Mouse (Mus musculus): Measurements from ENCODE around the gene Gpc5. TPM values are rescaled to one million over a fixed set of nuclear protein-coding genes. Genes with fewer than 3 reads are reported as not detected.

Gpc5 gene
- polyA plus RNA-seq, 1 experiment from 2014 or later = 1.9 TPM

- ATAC-seq (no peak), DNase-seq (ENCODE audit: low spot score) (no peak)
- no peaks in the 10 kb centered on the region for H3K4me1 ChIP-seq (ENCODE audit: control insufficient read depth, insufficient read depth, low read length)
- H3K9ac ChIP-seq (ENCODE audit: low read length) = no peak overlapping the region
- H3K9me3 ChIP-seq (replicated peaks; ENCODE audit: control insufficient read depth, low read length) = no peaks in the 10 kb centered on the region
- H3K4me2 ChIP-seq (ENCODE audit: low read length) = no peak overlapping the region
- H3K27ac ChIP-seq (ENCODE audit: low read depth, low read length) = no peak overlapping the region
- H3K27me3 ChIP-seq (replicated peaks; ENCODE audit: control insufficient read depth, insufficient read depth, low read length) = no peaks in the 10 kb centered on the region
- 43% methylated on average over 3 of the region's 3 CpGs for WGBS
- no peaks in the 10 kb centered on the region for H3K36me3 ChIP-seq (ENCODE audit: control insufficient read depth, insufficient read depth, low read length)
- no peak overlapping the region for H3K4me3 ChIP-seq (ENCODE audit: low read depth, low read length)
Measured at GRCm38 (mm10) chr14:115177322-115177836, 85.4 kb downstream of the Gpc5 start.

- WGBS = 80% methylated on average over 5 of the region's 5 CpGs
- ATAC-seq (no peak), DNase-seq (ENCODE audit: low spot score) (no peak)
- Histone ChIP-seq H3K9ac (ENCODE audit: low read length) (no peak overlapping the region), H3K36me3 (ENCODE audit: control insufficient read depth, insufficient read depth, low read length) (no peaks in the 10 kb centered on the region), H3K27me3 (replicated peaks; ENCODE audit: control insufficient read depth, insufficient read depth, low read length) (no peaks in the 10 kb centered on the region), H3K27ac (ENCODE audit: low read depth, low read length) (no peak overlapping the region), H3K4me3 (ENCODE audit: low read depth, low read length) (no peak overlapping the region), H3K4me2 (ENCODE audit: low read length) (no peak overlapping the region), H3K4me1 (ENCODE audit: control insufficient read depth, insufficient read depth, low read length) (no peaks in the 10 kb centered on the region), H3K9me3 (replicated peaks; ENCODE audit: control insufficient read depth, low read length) (no peaks in the 10 kb centered on the region)
Measured at GRCm38 (mm10) chr14:115179925-115180324, 87.9 kb downstream of the Gpc5 start.

GRCm38 (mm10) chr14:115188256-115188655 is 96.2 kb downstream of the Gpc5 start:
- DNase-seq (ENCODE audit: low spot score) = no peak
- Histone ChIP-seq H3K4me3 (ENCODE audit: low read depth, low read length) (no peak overlapping the region), H3K27ac (ENCODE audit: low read depth, low read length) (no peak overlapping the region), H3K36me3 (ENCODE audit: control insufficient read depth, insufficient read depth, low read length) (no peaks in the 10 kb centered on the region), H3K4me1 (ENCODE audit: control insufficient read depth, insufficient read depth, low read length) (no peaks in the 10 kb centered on the region), H3K4me2 (ENCODE audit: low read length) (no peak overlapping the region), H3K9me3 (replicated peaks; ENCODE audit: control insufficient read depth, low read length) (no peaks in the 10 kb centered on the region), H3K27me3 (replicated peaks; ENCODE audit: control insufficient read depth, insufficient read depth, low read length) (no peaks in the 10 kb centered on the region), H3K9ac (ENCODE audit: low read length) (no peak overlapping the region)
- 87% methylated on average over 8 of the region's 8 CpGs for WGBS
- no peak for ATAC-seq

DNA sequence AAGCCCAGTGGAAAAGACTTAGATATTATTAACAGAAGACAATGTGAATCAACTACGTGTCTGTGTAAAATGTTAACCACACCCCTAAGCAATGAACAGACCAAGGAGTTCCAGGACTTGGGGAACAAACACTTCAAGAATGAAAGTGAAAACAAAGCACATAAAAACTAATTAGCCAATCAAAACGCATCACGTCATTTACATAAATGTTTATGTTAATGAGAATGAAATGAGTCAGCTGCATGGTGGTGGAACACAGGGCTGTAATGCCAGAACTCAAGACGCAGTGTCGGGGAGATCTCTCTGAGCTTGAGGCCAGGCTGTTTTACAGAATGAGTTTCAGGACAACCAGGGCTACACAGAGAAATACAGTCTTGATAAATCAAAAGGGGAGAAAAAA is 136.1 kb downstream of the Gpc5 start:
- no peaks in the 10 kb centered on the region for H3K4me1 ChIP-seq (ENCODE audit: control insufficient read depth, insufficient read depth, low read length)
- no peaks in the 10 kb centered on the region for H3K36me3 ChIP-seq (ENCODE audit: control insufficient read depth, insufficient read depth, low read length)
- no peak overlapping the region for H3K4me3 ChIP-seq (ENCODE audit: low read depth, low read length)
- H3K9ac ChIP-seq (ENCODE audit: low read length) = no peak overlapping the region
- DNase-seq (ENCODE audit: low spot score) (no peak), ATAC-seq (no peak)
- no peak overlapping the region for H3K27ac ChIP-seq (ENCODE audit: low read depth, low read length)
- H3K4me2 ChIP-seq (ENCODE audit: low read length) = no peak overlapping the region
- no peaks in the 10 kb centered on the region for H3K27me3 ChIP-seq (replicated peaks; ENCODE audit: control insufficient read depth, insufficient read depth, low read length)
- 71% methylated on average over 5 of the region's 5 CpGs for WGBS
- no peaks in the 10 kb centered on the region for H3K9me3 ChIP-seq (replicated peaks; ENCODE audit: control insufficient read depth, low read length)

- H3K9me3 ChIP-seq (replicated peaks; ENCODE audit: control insufficient read depth, low read length) = no peaks in the 10 kb centered on the region
- no peak for ATAC-seq
- 83% methylated on average over 4 of the region's 4 CpGs for WGBS
Measured at GRCm38 (mm10) chr14:115236387-115236786, 144.4 kb downstream of the Gpc5 start.

GRCm38 (mm10) chr14:115240621-115241373 is 148.8 kb downstream of the Gpc5 start:
- no peak overlapping the region for H3K9ac ChIP-seq (ENCODE audit: low read length)
- no peaks in the 10 kb centered on the region for H3K4me1 ChIP-seq (ENCODE audit: control insufficient read depth, insufficient read depth, low read length)
- no peaks in the 10 kb centered on the region for H3K9me3 ChIP-seq (replicated peaks; ENCODE audit: control insufficient read depth, low read length)
- no peak overlapping the region for H3K4me2 ChIP-seq (ENCODE audit: low read length)
- no peak overlapping the region for H3K27ac ChIP-seq (ENCODE audit: low read depth, low read length)
- H3K27me3 ChIP-seq (replicated peaks; ENCODE audit: control insufficient read depth, insufficient read depth, low read length) = no peaks in the 10 kb centered on the region
- 60% methylated on average over 4 of the region's 4 CpGs for whole genome bisulfite sequencing
- ATAC-seq (no peak), DNase-seq (ENCODE audit: low spot score) (peak; percentile 14)
- no peak overlapping the region for H3K4me3 ChIP-seq (ENCODE audit: low read depth, low read length)
- no peaks in the 10 kb centered on the region for H3K36me3 ChIP-seq (ENCODE audit: control insufficient read depth, insufficient read depth, low read length)

More at GRCm38 (mm10) chr14:115236387-115236786, 144.4 kb downstream of the Gpc5 start:
- no peak for DNase-seq (ENCODE audit: low spot score)
- Histone ChIP-seq H3K36me3 (ENCODE audit: control insufficient read depth, insufficient read depth, low read length) (no peaks in the 10 kb centered on the region), H3K4me3 (ENCODE audit: low read depth, low read length) (no peak overlapping the region), H3K4me1 (ENCODE audit: control insufficient read depth, insufficient read depth, low read length) (no peaks in the 10 kb centered on the region), H3K27me3 (replicated peaks; ENCODE audit: control insufficient read depth, insufficient read depth, low read length) (no peaks in the 10 kb centered on the region), H3K27ac (ENCODE audit: low read depth, low read length) (no peak overlapping the region), H3K9ac (ENCODE audit: low read length) (no peak overlapping the region), H3K4me2 (ENCODE audit: low read length) (no peak overlapping the region)

GRCm38 (mm10) chr14:115250537-115250936 is 158.5 kb downstream of the Gpc5 start:
- Histone ChIP-seq H3K4me1 (ENCODE audit: control insufficient read depth, insufficient read depth, low read length) (no peaks in the 10 kb centered on the region), H3K36me3 (ENCODE audit: control insufficient read depth, insufficient read depth, low read length) (no peaks in the 10 kb centered on the region), H3K9ac (ENCODE audit: low read length) (no peak overlapping the region), H3K4me2 (ENCODE audit: low read length) (no peak overlapping the region), H3K27me3 (replicated peaks; ENCODE audit: control insufficient read depth, insufficient read depth, low read length) (no peaks in the 10 kb centered on the region), H3K4me3 (ENCODE audit: low read depth, low read length) (no peak overlapping the region), H3K9me3 (replicated peaks; ENCODE audit: control insufficient read depth, low read length) (no peaks in the 10 kb centered on the region), H3K27ac (ENCODE audit: low read depth, low read length) (no peak overlapping the region)
- DNase-seq (ENCODE audit: low spot score) (no peak), ATAC-seq (no peak)
- WGBS = 97% methylated on average over 6 of the region's 6 CpGs

- DNase-seq (ENCODE audit: low spot score) = no peak
- Histone ChIP-seq H3K36me3 (ENCODE audit: control insufficient read depth, insufficient read depth, low read length) (no peaks in the 10 kb centered on the region), H3K27me3 (replicated peaks; ENCODE audit: control insufficient read depth, insufficient read depth, low read length) (no peaks in the 10 kb centered on the region), H3K9me3 (replicated peaks; ENCODE audit: control insufficient read depth, low read length) (no peaks in the 10 kb centered on the region), H3K4me1 (ENCODE audit: control insufficient read depth, insufficient read depth, low read length) (no peaks in the 10 kb centered on the region), H3K9ac (ENCODE audit: low read length) (no peak overlapping the region), H3K4me2 (ENCODE audit: low read length) (no peak overlapping the region), H3K4me3 (ENCODE audit: low read depth, low read length) (no peak overlapping the region), H3K27ac (ENCODE audit: low read depth, low read length) (no peak overlapping the region)
- 84% methylated on average over 5 of the region's 5 CpGs for WGBS
- no peak for ATAC-seq
Measured at GRCm38 (mm10) chr14:115251791-115252190, 159.8 kb downstream of the Gpc5 start.

DNA sequence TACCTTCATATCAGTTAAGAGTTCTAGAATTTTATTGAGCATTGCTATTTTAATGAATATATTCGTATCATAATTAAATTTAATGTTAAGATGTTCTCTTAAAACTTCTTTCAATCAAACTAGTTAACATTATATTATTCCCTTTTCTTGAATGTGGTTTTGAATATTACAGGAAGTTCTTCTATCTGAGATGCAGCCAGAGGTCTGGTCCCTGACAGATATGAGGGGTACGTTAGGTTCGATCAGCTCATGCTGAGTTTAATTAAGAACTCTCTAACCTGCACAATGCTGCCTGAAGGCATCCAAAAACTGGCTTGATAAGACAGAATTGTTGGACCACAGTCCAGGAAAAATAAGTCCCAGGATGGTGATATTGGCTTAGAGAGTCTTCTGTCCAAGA is 161.1 kb downstream of the Gpc5 start:
- DNase-seq (ENCODE audit: low spot score) (no peak), ATAC-seq (no peak)
- no peak overlapping the region for H3K4me2 ChIP-seq (ENCODE audit: low read length)
- no peaks in the 10 kb centered on the region for H3K27me3 ChIP-seq (replicated peaks; ENCODE audit: control insufficient read depth, insufficient read depth, low read length)
- H3K9ac ChIP-seq (ENCODE audit: low read length) = no peak overlapping the region
- H3K4me3 ChIP-seq (ENCODE audit: low read depth, low read length) = no peak overlapping the region
- 84% methylated on average over 3 of the region's 3 CpGs for WGBS
- H3K36me3 ChIP-seq (ENCODE audit: control insufficient read depth, insufficient read depth, low read length) = no peaks in the 10 kb centered on the region
- no peak overlapping the region for H3K27ac ChIP-seq (ENCODE audit: low read depth, low read length)
- H3K9me3 ChIP-seq (replicated peaks; ENCODE audit: control insufficient read depth, low read length) = no peaks in the 10 kb centered on the region
- H3K4me1 ChIP-seq (ENCODE audit: control insufficient read depth, insufficient read depth, low read length) = no peaks in the 10 kb centered on the region
